Mouse (Mus musculus) cortical plate, adult 2 months (tissue): ENCODE results near the gene Fam120a.

ENCODE experiments used
- CTCF ChIP-seq: fragments of 200-500 bp; IDR thresholded peaks from 2 replicates; pipeline ENCODE4 v1.5.1; 2011; ENCODE audit warnings: mild to moderate bottlenecking, control low read depth, low read length; ENCODE audit not compliant: insufficient read depth; ENCODE audit errors: extremely low read depth
- POLR2A ChIP-seq: fragments of 200-500 bp; IDR thresholded peaks from 2 replicates; pipeline ENCODE4 v1.6.1; 2011; ENCODE audit warnings: mild to moderate bottlenecking, low read length, control low read depth; ENCODE audit not compliant: insufficient read depth; ENCODE audit errors: extremely low read depth

- TF ChIP-seq POLR2A (no peak), CTCF (no peak)
Observed at GRCm38 (mm10) chr13:48954825-48955224, 13.0 kb downstream of the Fam120a start.
